Mouse (Mus musculus): Measurements from ENCODE around the gene Ppp3r1.

The Ppp3r1 gene

DNA sequence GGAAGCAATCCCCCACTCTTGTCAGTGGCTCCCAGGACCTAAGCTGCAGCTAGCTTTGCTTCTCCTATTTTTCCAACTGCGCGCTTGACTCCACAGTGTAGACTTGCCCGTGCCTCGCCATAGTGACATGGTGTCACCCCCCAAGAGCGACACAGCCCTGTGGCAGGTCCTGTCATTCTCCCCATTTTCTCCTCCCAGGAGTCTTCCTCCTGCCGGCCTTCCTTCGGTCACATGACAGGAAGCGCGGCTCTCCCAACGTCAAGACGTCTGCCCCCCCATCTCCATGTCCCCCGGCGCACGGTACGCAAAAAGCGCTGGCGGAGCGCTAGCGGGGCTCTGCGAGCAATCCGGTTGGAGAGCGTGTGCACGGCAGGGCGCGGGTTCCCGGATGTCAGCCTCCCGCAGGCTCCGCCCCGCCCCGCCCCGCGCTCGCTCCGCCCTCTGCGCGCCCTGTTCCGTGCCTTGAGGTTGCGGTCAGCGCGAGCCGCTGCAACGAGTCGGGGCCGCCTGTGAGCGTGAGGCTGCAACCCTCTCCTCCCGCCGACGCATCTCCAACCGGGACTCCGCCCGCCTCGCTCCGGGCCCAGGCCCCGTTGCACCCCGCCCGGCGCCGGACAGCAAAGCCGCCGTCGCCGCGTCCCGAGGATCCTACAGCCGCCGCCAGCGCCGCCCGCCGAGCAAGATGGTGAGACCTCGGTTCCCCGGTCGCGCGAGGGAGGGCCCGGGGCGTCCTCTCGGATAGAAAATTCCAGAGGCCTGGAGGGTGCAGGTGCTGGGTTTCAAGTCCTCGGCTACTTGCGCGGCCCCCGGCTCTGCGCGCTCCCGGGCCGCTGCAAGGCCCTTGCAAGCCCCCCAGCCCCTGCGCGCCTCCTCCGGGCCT, at the start of gene Ppp3r1:
TSS of gene Ppp3r1 (plus strand) at position 406 of the 880 bp plus-strand sequence.
- peak; percentile 98 for DNase-seq (ENCODE audit: inconsistent ontology term)

- DNase-seq (ENCODE audit: inconsistent ontology term), result no peak
These were observed 46.5 kb upstream of the Ppp3r1 start for GRCm38 (mm10) chr11:17112419-17113090.

GRCm38 (mm10) chr11:17126418-17126817, 32.6 kb upstream of the Ppp3r1 start:
- DNase-seq (ENCODE audit: inconsistent ontology term), result no peak

DNA sequence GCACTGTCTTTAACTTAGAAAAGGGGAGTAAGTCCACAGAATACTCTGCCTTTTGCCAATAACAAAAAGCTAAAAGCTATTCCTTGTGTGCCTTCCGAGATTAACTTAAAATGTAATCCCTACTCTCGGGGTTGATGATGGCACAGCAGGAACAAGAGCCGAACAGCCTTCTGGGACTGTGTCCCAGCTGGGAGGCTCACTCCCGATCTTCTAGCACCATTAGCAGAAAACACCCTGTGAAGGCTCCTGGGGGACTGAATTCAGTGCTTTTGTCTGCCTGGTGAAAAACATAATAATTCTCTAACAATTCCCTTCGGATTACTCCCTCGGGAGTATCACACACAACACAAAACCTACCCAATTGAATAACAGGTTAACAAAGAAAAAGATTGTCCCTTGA, 23.4 kb upstream of the Ppp3r1 start:
- no peak for DNase-seq (ENCODE audit: inconsistent ontology term)

DNA sequence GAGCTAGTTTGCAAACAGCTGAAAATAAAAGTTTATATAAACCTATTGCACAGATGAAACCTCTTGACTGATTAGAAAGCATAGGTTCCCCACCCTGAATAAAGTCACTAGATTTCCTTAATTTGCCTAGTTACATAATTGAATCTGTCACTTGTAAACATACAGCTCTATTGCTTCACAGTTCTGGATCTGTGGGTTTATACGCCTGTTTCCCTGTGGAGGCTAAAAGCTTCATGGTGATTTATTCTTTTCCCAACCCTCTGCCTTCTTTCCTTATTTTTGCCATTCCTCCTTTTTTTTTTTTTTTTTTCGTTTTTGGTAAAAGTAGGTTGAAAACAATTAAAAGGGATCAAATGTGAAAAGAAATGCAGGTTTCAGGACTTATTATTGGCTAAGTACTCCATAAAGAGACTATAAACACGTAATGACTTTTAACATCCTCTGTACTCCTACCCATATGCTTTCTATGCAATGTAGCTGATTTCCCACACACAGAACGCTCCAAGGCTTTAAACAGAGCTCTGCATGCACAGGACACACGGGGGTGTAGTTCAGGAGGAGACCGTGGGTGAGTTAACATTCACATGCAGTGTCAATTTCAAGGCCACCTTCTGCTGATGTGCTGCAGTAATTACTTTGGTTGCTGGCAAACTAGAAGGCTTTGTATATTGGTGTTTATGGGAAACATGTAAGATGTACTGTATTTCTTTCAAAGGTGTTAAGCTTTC, 20.6 kb upstream of the Ppp3r1 start:
- no peak for DNase-seq (ENCODE audit: inconsistent ontology term)

GRCm38 (mm10) chr11:17159738-17160241, 727 bp downstream of the Ppp3r1 start:
- peak; percentile 64 for DNase-seq (ENCODE audit: inconsistent ontology term)

- no peak for DNase-seq (ENCODE audit: inconsistent ontology term)
These were observed 1.2 kb downstream of the Ppp3r1 start for GRCm38 (mm10) chr11:17160242-17160641.

- no peak for DNase-seq (ENCODE audit: inconsistent ontology term)
These were observed 4.9 kb downstream of the Ppp3r1 start for GRCm38 (mm10) chr11:17163956-17164355.

- DNase-seq (ENCODE audit: inconsistent ontology term), result no peak
These were observed 7.6 kb downstream of the Ppp3r1 start for GRCm38 (mm10) chr11:17166627-17167026.

DNA sequence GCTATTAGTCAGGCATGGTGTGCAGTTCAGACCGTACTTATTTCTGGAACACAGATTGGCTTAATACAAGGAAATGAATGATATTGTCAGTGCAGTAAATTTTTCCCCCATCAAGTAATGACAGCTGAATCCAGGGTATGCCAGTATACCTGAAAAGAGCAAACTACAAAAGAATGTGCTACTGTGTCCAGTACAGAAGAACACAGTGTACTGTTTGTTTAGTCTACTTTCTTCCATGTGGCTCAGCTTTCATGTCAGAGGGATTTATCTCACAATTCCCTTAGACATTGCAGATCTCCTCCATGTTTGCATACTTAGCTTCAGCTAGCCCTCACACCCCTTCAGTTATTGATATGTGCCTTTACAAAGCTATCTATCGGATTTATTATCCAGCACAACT, 10.2 kb downstream of the Ppp3r1 start:
- DNase-seq (ENCODE audit: inconsistent ontology term), result peak; percentile 49

GRCm38 (mm10) chr11:17170938-17171729, 12.1 kb downstream of the Ppp3r1 start:
- no peak for DNase-seq (ENCODE audit: inconsistent ontology term)

GRCm38 (mm10) chr11:17172300-17172699, 13.2 kb downstream of the Ppp3r1 start:
- DNase-seq (ENCODE audit: inconsistent ontology term), result no peak

DNA sequence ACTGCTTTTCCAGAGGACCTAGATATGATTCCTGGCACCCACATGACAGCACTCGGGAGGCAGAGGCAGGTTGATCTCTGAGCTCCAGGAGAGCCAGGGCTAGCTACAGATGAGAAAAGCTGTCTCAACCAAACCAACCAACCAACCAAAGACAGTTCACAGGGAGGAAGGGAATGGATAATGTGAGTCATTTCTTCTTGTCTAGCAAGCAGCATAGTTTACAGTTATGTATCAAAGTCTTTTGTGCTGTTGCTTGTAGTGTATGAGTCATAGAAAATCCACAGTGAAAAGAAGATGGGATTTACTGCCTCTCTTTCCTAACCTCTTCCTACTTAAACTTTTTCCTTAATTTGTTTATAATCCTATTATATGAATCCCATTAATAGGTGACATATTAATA, 17.6 kb downstream of the Ppp3r1 start:
- DNase-seq (ENCODE audit: inconsistent ontology term), result peak; percentile 85

DNA sequence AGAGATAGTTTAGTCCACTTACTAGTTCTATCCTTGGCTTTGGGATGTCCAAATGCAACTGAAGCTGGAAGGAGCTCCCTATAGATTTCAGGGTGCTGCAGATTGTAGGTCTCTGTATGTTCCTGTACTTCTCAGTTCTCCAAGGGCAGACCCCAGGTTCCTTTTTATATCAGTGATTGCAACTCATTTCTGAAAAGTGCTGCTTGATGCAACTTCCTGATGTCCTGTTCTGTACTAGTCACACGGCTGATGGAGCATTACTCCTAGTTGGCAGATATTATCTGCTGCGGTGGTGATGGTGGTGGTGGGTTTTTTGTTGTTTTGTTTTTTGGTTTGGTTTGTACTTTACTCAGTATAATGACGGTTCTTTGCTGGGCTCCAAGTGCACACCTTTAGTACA, 21.7 kb downstream of the Ppp3r1 start:
- no peak for DNase-seq (ENCODE audit: inconsistent ontology term)

GRCm38 (mm10) chr11:17181807-17182206, 22.7 kb downstream of the Ppp3r1 start, which contains the start of gene Wdr92:
Gene Wdr92 (plus strand): TSS chr11:17182107.
- no peak for DNase-seq (ENCODE audit: inconsistent ontology term)

- no peak for DNase-seq (ENCODE audit: inconsistent ontology term)
These were observed 24.1 kb downstream of the Ppp3r1 start for GRCm38 (mm10) chr11:17183165-17183564.

DNA sequence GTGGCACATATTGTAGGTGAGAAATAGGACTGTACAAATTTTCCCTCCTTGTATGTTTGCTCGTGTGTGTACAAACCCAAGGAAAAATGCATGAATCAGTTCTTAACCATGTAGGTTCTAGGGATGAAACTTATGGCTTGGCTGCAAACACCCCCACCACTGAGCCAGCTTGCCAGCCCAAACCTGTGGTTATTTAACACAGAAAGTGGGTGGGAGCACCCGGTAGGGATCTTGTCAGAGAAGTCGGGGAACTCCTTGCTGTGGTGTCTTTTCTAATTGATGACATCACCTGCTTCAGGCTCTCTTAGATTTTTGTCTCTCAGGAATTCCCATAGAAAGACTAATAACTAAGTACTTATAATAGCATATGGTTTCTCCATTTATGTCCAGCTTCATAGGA, 28.6 kb downstream of the Ppp3r1 start:
- no peak for DNase-seq (ENCODE audit: inconsistent ontology term)

DNA sequence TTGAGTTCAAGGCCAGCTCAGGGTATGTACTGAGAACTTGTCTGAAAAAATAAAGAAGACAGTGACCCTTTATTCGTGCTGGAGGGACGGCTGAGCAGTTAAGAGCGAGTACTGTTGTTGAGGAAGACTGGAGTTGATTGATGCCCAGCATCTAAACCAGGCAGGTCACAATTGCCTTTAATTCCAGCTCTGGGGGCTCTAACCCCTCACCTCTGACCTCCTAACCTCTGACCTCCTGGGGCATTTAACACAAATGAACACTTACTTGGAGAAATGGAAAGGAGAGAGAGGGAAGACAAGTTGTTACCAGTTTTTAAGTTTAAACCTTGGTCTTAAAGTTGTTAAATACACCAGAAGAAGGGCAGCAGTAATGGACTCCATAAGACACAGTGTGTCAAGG, 29.7 kb downstream of the Ppp3r1 start:
- DNase-seq (ENCODE audit: inconsistent ontology term), result no peak

DNA sequence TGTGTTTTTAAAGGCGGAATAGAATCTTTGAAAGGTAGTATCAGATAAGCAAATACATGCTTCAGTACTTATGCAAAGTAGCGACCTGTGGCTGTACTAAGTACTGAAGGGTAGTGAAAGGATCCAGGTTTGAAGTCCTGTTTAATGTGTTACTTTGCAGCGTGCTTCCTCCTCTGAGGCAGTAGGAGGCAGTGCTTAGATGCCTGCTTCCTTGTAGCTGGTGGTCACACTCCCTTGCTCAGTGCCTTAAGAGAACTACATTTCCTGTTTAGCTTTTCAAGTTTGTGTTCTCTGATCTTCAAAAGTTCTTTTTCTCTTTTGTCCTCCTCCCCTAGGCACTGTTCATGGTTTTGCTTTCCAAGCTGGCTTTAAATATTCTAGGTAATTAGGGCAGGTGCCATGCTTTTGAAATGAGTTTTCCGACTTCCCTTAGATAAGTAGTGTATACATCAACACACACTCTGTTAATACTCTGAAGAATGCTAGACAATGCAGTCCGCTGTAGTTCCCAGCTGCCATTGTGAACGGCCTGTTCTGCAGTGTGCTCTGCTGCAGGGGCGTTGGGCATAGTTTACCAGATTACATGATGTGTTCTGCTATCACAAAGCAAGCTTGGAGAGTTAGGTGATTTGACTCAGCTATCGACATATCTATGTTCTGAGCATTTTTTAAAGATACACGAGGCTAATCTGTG, 33.2 kb downstream of the Ppp3r1 start:
- DNase-seq (ENCODE audit: inconsistent ontology term), result no peak

- no peak for DNase-seq (ENCODE audit: inconsistent ontology term)
These were observed 40.1 kb downstream of the Ppp3r1 start for GRCm38 (mm10) chr11:17199170-17199569.

All from Muller cell, postnatal 12 days (primary cell).